Mouse (Mus musculus) lung, postnatal 14 days (tissue): ENCODE data around the gene Hs6st1.

ENCODE experiments used
- DNase-seq: peaks from one replicate; pipeline ENCODE4 v3.0.0; 2021

The Hs6st1 gene

DNA sequence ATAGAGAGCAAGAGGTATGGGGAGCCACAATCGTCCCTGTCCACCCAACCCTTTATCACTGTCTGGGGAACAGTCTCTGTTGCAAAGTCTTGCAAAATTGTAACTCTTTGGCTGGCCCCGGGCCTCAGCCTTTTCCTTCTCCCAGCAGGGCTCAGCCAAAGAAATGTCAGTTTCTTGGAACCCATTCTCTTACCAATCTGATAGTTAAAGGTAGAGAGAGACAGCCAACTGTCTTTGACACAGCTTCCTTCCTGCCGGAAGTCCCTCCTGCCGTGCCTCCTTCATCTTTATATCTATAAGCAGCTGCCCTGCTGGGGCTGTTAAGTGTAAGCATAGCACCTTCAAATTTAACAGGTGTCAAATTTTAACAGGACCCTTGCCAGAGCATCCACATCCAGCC is 63.0 kb downstream of the Hs6st1 start:
- no peak for DNase-seq

DNA sequence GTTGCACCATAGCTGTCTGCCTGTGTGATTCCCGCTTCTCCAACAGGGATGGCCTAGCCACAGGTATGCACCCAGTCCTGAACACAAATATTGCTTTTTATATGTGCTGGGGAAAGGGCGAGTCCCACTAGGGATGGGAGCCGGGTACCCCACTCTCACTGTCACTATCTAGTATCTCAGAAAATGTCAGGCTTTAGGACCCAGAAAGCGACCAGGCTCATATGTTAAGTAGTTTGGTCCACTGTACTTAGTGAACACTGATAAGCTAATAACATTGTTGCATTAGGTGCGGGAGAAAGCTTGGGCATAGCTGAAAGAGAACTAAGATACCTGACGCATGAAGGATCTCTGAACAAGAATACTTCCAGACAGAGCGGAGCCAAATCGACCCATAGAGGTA is 63.6 kb downstream of the Hs6st1 start:
- no peak for DNase-seq

GRCm38 (mm10) chr1:36132211-36132610 is 64.0 kb downstream of the Hs6st1 start:
- DNase-seq, result no peak

DNA sequence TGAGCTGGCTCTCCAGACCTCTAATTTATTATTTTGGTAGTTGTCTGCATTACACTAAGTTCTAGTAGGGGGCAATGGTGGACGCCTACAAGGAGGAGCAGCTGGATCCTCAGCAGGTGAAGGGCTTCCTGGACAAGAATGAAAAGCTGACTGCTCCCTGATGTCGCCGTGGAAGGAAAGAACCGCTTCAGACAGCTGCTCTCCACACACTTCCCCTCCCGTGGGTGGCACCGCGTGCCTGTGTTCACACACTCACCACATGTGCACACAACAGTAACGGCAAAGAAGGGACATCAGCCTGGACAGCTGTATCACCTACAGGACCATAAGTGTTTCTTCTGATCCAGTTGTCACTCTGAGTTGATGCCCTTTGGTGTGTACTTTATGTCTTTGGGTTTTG is 64.8 kb downstream of the Hs6st1 start:
- no peak for DNase-seq

GRCm38 (mm10) chr1:36133647-36134046 is 65.4 kb downstream of the Hs6st1 start:
- DNase-seq, result no peak

DNA sequence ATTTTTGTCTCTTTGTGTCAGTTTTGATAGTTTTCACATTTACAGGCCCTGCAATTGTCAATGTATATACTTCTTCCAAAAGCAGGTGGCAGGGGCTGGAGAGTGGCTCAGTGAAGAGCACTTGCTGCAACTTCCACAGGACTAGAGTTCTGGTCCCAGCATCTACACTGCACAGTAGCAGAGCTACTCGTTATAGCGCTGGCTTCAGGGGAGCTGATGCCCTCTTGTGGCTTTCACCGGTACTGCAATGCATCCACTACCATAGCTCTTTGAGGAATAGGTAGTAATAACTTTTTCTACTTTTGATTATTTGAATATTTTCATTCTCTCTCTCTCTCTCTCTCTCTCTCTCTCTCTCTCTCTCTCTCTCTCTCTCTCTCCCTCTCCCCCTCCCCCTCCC is 66.4 kb downstream of the Hs6st1 start:
- peak; percentile 84 for DNase-seq

DNA sequence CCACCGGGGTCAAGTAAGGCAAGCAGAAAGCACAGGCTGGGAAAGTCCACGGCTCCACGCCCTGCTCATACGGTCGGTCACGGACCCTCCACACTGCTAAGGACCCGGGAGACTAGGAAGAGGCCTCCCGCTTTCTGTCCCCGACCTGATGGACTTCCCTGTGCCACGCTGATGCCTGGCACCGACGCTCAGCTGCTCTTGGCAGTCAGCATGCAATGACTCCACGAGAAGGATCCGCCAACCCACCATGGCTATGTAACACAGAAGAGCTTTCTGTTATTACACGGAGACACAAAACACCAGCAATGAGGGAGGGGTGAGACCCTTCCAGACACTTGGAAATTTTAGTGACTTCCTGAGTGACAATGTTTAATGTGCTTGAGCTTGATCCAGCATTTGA is 72.1 kb downstream of the Hs6st1 start:
- DNase-seq, result no peak

DNA sequence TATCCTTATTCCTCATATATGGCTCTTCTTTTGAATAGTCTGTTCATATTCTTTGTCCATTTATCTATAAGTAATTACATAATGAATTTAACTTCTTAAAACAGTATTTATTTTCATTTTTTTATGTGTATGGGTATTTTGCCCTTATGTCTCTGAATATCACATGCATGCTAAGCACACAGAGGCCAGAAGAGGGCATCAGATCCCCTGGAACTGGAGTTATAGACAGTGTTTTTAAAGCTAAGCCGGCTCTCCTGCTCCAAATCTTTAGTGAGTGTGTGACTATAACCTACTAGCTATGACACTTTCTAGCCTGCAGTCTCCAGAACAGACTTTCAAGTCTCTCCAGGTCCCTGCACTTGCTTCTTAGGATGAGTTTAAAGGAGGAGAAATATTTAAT is 76.8 kb downstream of the Hs6st1 start:
- DNase-seq, result peak; percentile 52

- no peak for DNase-seq
Measured at GRCm38 (mm10) chr1:36148809-36149208, 80.6 kb downstream of the Hs6st1 start.

DNA sequence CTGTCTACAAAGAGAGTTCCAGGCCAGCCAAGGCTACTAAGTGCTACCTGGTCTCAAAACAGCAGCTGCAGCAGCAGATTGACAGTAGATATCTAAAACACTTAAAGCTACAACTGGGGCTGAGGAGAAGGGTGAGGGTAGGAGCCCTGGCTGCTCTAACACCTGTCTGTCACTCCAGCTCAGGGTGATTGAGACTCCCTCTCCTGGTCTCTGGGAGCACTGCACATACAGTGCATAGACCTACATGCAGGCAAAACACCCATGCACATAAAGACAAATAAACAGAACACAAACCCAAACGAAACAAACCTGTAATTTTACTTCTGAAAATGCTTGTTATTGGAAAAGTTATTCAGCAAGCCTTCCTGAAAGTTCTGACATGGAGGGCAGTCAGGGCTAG is 81.2 kb downstream of the Hs6st1 start:
- DNase-seq, result peak; percentile 43
